Mouse (Mus musculus) midbrain, embryonic 11.5 days (tissue): ENCODE results near the gene Unc5c. TPM values are rescaled to one million over a fixed set of nuclear protein-coding genes. Genes with fewer than 3 reads are reported as not detected.

Experiments
- ATAC-seq: fragments of 200-750 bp; cut with Nextera tagmentation; 2 replicates; pipeline ENCODE4 v1.8.0; 2017; ENCODE audit warnings: moderate TSS enrichment, moderate library complexity; ENCODE audit not compliant: low FRiP score
- DNase-seq: peaks from one replicate; pipeline ENCODE4 v3.0.0; 2015; ENCODE audit warnings: low spot score; ENCODE audit errors: missing footprints
- H3K27ac ChIP-seq: fragments of 300-500 bp; sonication (generic); 2 replicates; pipeline ENCODE4 v1.5.1; 2014; ENCODE audit warnings: low read depth, low read length
- H3K27me3 ChIP-seq: fragments of 300-500 bp; sonication (generic); 2 replicates; pipeline ENCODE4 v1.6.1; 2014; ENCODE audit warnings: mild to moderate bottlenecking, low read length, moderate library complexity, mixed read lengths; ENCODE audit not compliant: control insufficient read depth, insufficient read depth
- H3K36me3 ChIP-seq: fragments of 300-500 bp; sonication (generic); 2 replicates; pipeline ENCODE4 v1.6.1; 2014; ENCODE audit warnings: mild to moderate bottlenecking, low read length, moderate library complexity, mixed read lengths; ENCODE audit not compliant: control insufficient read depth, insufficient read depth
- H3K4me1 ChIP-seq: fragments of 300-500 bp; sonication (generic); 2 replicates; pipeline ENCODE4 v1.6.1; 2014; ENCODE audit warnings: low read length; ENCODE audit not compliant: control insufficient read depth, insufficient read depth
- H3K4me2 ChIP-seq: fragments of 300-500 bp; sonication (generic); 2 replicates; pipeline ENCODE4 v1.6.1; 2014; ENCODE audit warnings: mild to moderate bottlenecking, moderate library complexity
- H3K4me3 ChIP-seq: fragments of 300-500 bp; sonication (generic); 2 replicates; pipeline ENCODE4 v1.5.1; 2014; ENCODE audit warnings: low read depth, low read length
- H3K9ac ChIP-seq: fragments of 300-500 bp; sonication (generic); 2 replicates; pipeline ENCODE4 v1.6.1; 2014; ENCODE audit warnings: low read length
- H3K9me3 ChIP-seq: fragments of 300-500 bp; sonication (generic); 2 replicates; pipeline ENCODE4 v1.6.1; 2016; ENCODE audit warnings: low read length; ENCODE audit not compliant: control insufficient read depth
- WGBS: fragments of 180-500 bp; shearing (Covaris S2); extraction: QIAGEN DNeasy Blood & Tissue Kit; methylation state at CpG from one replicate; pipeline ENCODE4 v1.1.7; 2014; 5-methylcytosine and 5-hydroxymethylcytosine counted together
- polyA plus RNA-seq: library from polyadenylated mRNA; unstranded; fragments of >200 nt; fragmentation: Nextera tagmentation; extraction: Ambion mirVana; gene quantifications from 2 replicates; pipeline ENCODE4 v1.2.1, GENCODE M21; 2014

Unc5c gene
- polyA plus RNA-seq, 1 experiment from 2014 or later, result 8.2 TPM

- no peak overlapping the region for H3K9ac ChIP-seq
- no peak for DNase-seq
- H3K4me2 ChIP-seq, result no peak overlapping the region
- H3K36me3 ChIP-seq, result no peaks in the 10 kb centered on the region
- WGBS, result 90% methylated on average over 1 of the region's 1 CpGs
- no peaks in the 10 kb centered on the region for H3K27me3 ChIP-seq
- ATAC-seq, result peak; percentile 61; the same call in 1 of the 2 replicates
- H3K27ac ChIP-seq, result no peak overlapping the region
- no peaks in the 10 kb centered on the region for H3K9me3 ChIP-seq
- H3K4me1 ChIP-seq, result no peaks in the 10 kb centered on the region
- H3K4me3 ChIP-seq, result no peak overlapping the region
Measured at GRCm38 (mm10) chr3:141792106-141792505, 327.1 kb downstream of the Unc5c start.

GRCm38 (mm10) chr3:141793755-141794154, 328.7 kb downstream of the Unc5c start:
- H3K9me3 ChIP-seq, result no peaks in the 10 kb centered on the region
- H3K36me3 ChIP-seq, result no peaks in the 10 kb centered on the region
- WGBS, result 84% methylated on average over 2 of the region's 2 CpGs

GRCm38 (mm10) chr3:141794371-141794770, 329.4 kb downstream of the Unc5c start:
- no peaks in the 10 kb centered on the region for H3K27me3 ChIP-seq
- H3K27ac ChIP-seq, result no peak overlapping the region
- WGBS, result 93% methylated on average over 3 of the region's 3 CpGs
- no peak for DNase-seq
- H3K9ac ChIP-seq, result no peak overlapping the region
- H3K36me3 ChIP-seq, result no peaks in the 10 kb centered on the region
- no peak overlapping the region for H3K4me2 ChIP-seq
- H3K9me3 ChIP-seq, result no peaks in the 10 kb centered on the region
- no peak overlapping the region for H3K4me3 ChIP-seq
- no peak for ATAC-seq
- no peaks in the 10 kb centered on the region for H3K4me1 ChIP-seq

More at GRCm38 (mm10) chr3:141793755-141794154, 328.7 kb downstream of the Unc5c start:
- Histone ChIP-seq H3K27me3 (no peaks in the 10 kb centered on the region), H3K4me2 (no peak overlapping the region), H3K4me3 (no peak overlapping the region), H3K4me1 (no peaks in the 10 kb centered on the region), H3K27ac (no peak overlapping the region), H3K9ac (no peak overlapping the region)
- ATAC-seq (no peak), DNase-seq (no peak)

GRCm38 (mm10) chr3:141797372-141797771, 332.4 kb downstream of the Unc5c start:
- ATAC-seq (0 out of 2 replicates have a peak, but pooled peaks have one; percentile 2), DNase-seq (no peak)
- H3K36me3 ChIP-seq, result no peaks in the 10 kb centered on the region
- no peaks in the 10 kb centered on the region for H3K4me1 ChIP-seq
- no peaks in the 10 kb centered on the region for H3K27me3 ChIP-seq
- no peaks in the 10 kb centered on the region for H3K9me3 ChIP-seq
- no peak overlapping the region for H3K4me2 ChIP-seq
- H3K27ac ChIP-seq, result no peak overlapping the region
- no peak overlapping the region for H3K4me3 ChIP-seq
- H3K9ac ChIP-seq, result no peak overlapping the region

- no peak overlapping the region for H3K4me3 ChIP-seq
- no peaks in the 10 kb centered on the region for H3K36me3 ChIP-seq
- peak; percentile 63; the same call in 1 of the 2 replicates for ATAC-seq
- DNase-seq, result no peak
- H3K27me3 ChIP-seq, result no peaks in the 10 kb centered on the region
- H3K9me3 ChIP-seq, result no peaks in the 10 kb centered on the region
- H3K27ac ChIP-seq, result no peak overlapping the region
- no peak overlapping the region for H3K4me2 ChIP-seq
- H3K9ac ChIP-seq, result no peak overlapping the region
- H3K4me1 ChIP-seq, result no peaks in the 10 kb centered on the region
- 46% methylated on average over 1 of the region's 1 CpGs for WGBS
Measured at GRCm38 (mm10) chr3:141797789-141798188, 332.8 kb downstream of the Unc5c start.

- DNase-seq (no peak), ATAC-seq (no peak)
- Histone ChIP-seq H3K4me2 (no peak overlapping the region), H3K27ac (no peak overlapping the region), H3K36me3 (no peaks in the 10 kb centered on the region), H3K4me1 (no peaks in the 10 kb centered on the region), H3K27me3 (no peaks in the 10 kb centered on the region), H3K9me3 (no peaks in the 10 kb centered on the region), H3K9ac (no peak overlapping the region), H3K4me3 (no peak overlapping the region)
- 82% methylated on average over 5 of the region's 5 CpGs for WGBS
Measured at GRCm38 (mm10) chr3:141804133-141804532, 339.1 kb downstream of the Unc5c start.

- no peak overlapping the region for H3K9ac ChIP-seq
- ATAC-seq (no peak), DNase-seq (no peak)
- peaks cover 6% of the 10 kb centered on the region; the same call in 1 of the 2 replicates for H3K4me1 ChIP-seq
- H3K4me2 ChIP-seq, result no peak overlapping the region
- H3K27ac ChIP-seq, result no peak overlapping the region
- WGBS, result 90% methylated on average over 3 of the region's 3 CpGs
- no peaks in the 10 kb centered on the region for H3K36me3 ChIP-seq
- H3K4me3 ChIP-seq, result no peak overlapping the region
- H3K9me3 ChIP-seq, result no peaks in the 10 kb centered on the region
- no peaks in the 10 kb centered on the region for H3K27me3 ChIP-seq
Measured at GRCm38 (mm10) chr3:141809581-141809980, 344.6 kb downstream of the Unc5c start.

- no peak overlapping the region for H3K27ac ChIP-seq
- ATAC-seq, result peak; percentile 64
- WGBS, result 50% methylated on average over 7 of the region's 7 CpGs
Measured at GRCm38 (mm10) chr3:141810944-141811343, 345.9 kb downstream of the Unc5c start.

GRCm38 (mm10) chr3:141811348-141811747, 346.3 kb downstream of the Unc5c start:
- Histone ChIP-seq H3K9me3 (no peaks in the 10 kb centered on the region), H3K9ac (no peak overlapping the region), H3K4me3 (no peak overlapping the region), H3K27me3 (no peaks in the 10 kb centered on the region), H3K4me1 (peaks cover 6% of the 10 kb centered on the region; the same call in 1 of the 2 replicates), H3K36me3 (no peaks in the 10 kb centered on the region), H3K27ac (no peak overlapping the region), H3K4me2 (no peak overlapping the region)
- DNase-seq, result peak; percentile 90
- 28% methylated on average over 2 of the region's 2 CpGs for WGBS
- ATAC-seq, result peak; percentile 63

More at GRCm38 (mm10) chr3:141810944-141811343, 345.9 kb downstream of the Unc5c start:
- no peaks in the 10 kb centered on the region for H3K36me3 ChIP-seq
- no peak overlapping the region for H3K4me2 ChIP-seq
- H3K4me3 ChIP-seq, result no peak overlapping the region
- peaks cover 6% of the 10 kb centered on the region; the same call in 1 of the 2 replicates for H3K4me1 ChIP-seq
- no peaks in the 10 kb centered on the region for H3K27me3 ChIP-seq
- no peak for DNase-seq
- H3K9me3 ChIP-seq, result no peaks in the 10 kb centered on the region
- no peak overlapping the region for H3K9ac ChIP-seq
